Comparison of ENCODE assay signal across 24 mouse cellular contexts in the genomic region with DNA sequence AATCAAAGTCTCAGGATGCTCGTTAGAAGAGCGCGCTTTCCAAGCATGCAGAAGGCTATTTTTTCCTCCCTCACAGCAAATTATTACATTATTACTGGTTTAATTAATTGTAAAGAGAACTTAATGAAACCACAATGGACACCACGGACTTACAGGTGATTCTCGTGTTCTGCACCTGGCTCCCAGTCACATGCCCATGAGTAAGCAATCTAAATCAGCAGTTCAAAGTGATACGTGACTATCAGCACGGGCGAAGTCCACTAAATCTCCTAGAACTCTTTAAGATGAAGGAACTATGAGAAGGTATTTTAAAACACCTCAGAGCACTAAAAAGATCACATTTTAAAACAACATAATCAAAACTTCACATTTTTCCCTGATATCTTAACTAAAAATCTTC.
"Had no signal": no experiment of that assay in that cellular context is flagged by ENCODE, and none has a peak within 500 bp of the region (broad histone marks: within the 10 kb centered on the region; RNA-seq: fewer than 3 reads in every experiment).

No protein-coding gene starts in this region.

- ATAC-seq: hindbrain, embryonic 16.5 days; inflammation-experienced regulatory T-cells, adult 6 months had no signal

- H3K27ac ChIP-seq: gastrocnemius, adult 2 months; heart, embryonic 10.5 days; hindbrain, embryonic 10.5 days; hindbrain, embryonic 12.5 days; hindbrain, embryonic 14.5 days; layer of hippocampus, adult 2 months; left cerebral cortex, adult 2 months; limb, embryonic 10.5 days; limb, embryonic 12.5 days had no signal

- DNase-seq: gastrocnemius, adult 2 months; gastrocnemius, postnatal 10 days; gastrocnemius, postnatal 25 days; heart, adult 18-20 months; heart, postnatal 10 days; heart, postnatal 4 days; kidney, adult 11 months; kidney, adult 2 months; kidney, postnatal 10 days; kidney, postnatal 25 days; kidney, postnatal 4 days; liver had no signal

- H3K27me3 ChIP-seq: heart, embryonic 12.5 days; hindbrain, embryonic 12.5 days; limb, embryonic 12.5 days had no signal

- H3K4me3 ChIP-seq: gastrocnemius, adult 2 months; heart, embryonic 10.5 days; heart, embryonic 12.5 days; hindbrain, embryonic 10.5 days; hindbrain, embryonic 12.5 days; layer of hippocampus, adult 2 months; left cerebral cortex, adult 2 months; limb, embryonic 10.5 days; limb, embryonic 12.5 days had no signal

- H3K9me3 ChIP-seq: heart, embryonic 10.5 days; heart, embryonic 12.5 days; hindbrain, embryonic 10.5 days; hindbrain, embryonic 12.5 days; limb, embryonic 10.5 days; limb, embryonic 12.5 days had no signal

- H3K4me1 ChIP-seq: heart, embryonic 10.5 days; hindbrain, embryonic 10.5 days; hindbrain, embryonic 12.5 days; limb, embryonic 10.5 days; limb, embryonic 12.5 days had no signal

- H3K4me2 ChIP-seq: heart, embryonic 12.5 days; hindbrain, embryonic 12.5 days; hindbrain, embryonic 14.5 days; limb, embryonic 12.5 days; liver, embryonic 11.5 days had no signal

- H3K9ac ChIP-seq: heart, embryonic 12.5 days; hindbrain, embryonic 12.5 days; hindbrain, embryonic 14.5 days; limb, embryonic 12.5 days had no signal
